Mouse (Mus musculus) kidney, postnatal 25 days (tissue): ENCODE data around the gene Mecom.
"Not testable (repeated sequence)": the region's sequence is repeated elsewhere in the genome, so short reads cannot be mapped to it uniquely, and the experiment has no call there.

Experiments
- DNase-seq, 2 experiments: peaks; one replicate each; pipeline ENCODE4 v3.0.0; 2021; ENCODE audit warnings: mixed read lengths in 2 of 2

The Mecom gene

DNA sequence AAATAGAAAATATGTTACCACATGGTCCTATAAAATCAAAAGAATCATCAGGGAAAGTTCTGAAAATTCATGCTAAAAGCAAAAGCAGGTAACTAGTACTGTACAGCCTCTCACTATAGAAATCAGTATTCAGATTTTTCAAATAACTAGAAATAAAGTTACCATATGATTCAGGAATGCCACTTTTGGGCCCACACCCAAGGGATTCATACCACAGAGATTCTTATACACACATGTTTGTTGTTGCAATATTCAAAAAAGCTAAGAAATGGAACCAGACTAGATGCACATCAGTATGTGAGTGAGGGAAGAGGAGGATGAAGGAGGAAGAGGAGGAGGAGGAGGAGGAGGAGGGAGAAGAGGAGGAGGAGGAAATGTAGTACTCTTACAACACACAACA lies 106.2 kb downstream of the Mecom start:
- DNase-seq = no peak

DNA sequence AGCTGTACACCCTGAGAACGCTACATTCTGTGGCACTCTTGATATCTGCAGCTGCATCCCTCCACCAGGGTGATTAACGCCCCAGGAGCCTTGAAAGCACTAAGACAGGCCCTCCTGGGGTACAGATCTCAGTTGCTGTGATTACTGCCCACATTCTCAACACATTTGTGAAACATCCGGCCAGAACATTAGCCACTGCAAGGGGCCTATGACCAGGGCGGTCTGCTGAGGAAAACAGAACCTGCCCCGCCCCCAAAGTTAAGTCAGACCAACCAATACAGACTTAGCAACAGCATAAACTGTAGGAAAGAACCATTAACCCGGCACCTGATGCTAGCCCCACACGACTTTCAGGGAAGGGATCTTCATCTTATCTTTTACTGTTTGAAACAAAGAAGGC lies 109.8 kb downstream of the Mecom start:
- DNase-seq = no peak

DNA sequence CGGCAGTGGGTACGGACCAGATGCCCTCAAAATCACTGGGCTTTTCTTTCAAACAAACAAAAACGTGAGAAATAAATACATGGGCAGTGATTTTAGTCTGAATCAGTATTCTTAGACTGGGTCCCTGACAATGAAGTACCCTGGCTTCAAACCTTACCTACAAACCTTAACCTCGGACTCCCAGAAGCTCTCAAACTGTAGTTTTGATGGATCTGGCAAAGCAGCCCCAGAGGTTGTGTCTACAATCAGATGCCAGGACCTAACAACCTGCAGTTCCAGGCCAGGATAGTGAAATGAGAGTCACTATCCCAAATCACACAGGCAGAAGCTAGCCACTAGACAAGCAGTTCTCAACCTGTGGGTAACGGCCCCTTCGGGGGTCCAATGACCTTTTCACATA lies 111.2 kb downstream of the Mecom start:
- no peak for DNase-seq

DNA sequence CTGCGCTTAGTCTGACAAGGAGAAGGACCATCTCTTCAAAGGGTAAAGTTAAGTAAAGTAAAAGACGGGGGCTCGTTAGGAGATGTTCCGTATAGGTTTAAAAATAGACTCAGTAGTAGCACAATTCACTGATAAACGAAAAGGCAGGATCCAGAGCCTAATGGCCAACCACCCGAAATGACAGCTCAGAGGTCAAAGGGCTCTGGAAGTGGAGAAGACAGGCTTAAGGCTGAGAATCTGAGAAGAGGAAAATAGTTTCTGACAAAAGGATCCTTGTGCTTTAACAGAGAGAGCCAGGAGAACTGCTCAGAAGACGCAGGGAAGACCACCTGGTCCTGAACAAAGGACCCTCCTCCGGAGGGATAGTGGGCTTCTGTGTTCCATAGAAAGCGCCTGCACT lies 111.7 kb downstream of the Mecom start:
- DNase-seq = no peak

DNA sequence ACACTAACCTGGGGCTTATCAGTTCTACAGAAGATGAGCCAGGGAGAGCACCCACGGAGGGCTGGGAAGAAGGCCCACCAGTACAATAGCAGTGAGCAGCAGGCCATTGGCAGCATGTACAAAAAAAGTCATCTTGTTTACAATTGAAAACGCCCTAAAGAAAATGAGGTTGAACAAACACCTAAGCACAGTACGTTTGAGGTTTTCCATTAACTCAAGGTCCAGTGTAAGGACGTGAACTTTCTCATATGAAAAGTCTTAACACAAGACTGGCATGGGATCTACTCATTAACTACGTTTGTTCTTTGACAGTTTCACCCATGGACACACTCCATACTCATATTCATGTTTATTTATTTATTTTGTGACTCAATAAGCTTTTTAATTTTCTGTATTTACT lies 118.9 kb downstream of the Mecom start:
- DNase-seq = no peak

DNA sequence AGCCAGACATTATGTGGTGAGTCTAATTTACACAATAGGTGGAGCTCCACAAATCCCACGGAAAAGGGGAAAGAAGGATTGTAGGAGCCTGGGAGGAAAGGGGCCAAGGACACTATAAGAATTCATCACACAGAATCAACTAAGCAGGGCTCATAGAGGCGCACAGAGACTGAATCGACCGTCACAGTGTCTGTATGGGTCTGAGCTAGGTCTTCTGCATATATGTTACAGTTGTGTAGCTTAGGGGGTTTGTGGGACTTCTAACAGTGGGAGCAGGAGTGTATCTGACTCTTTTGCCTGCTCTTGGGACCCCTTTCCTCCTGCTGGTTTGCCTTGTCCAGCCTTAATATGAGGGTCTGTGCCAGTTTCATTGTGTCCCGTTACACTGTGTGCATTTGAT lies 123.8 kb downstream of the Mecom start:
- DNase-seq = no peak

DNA sequence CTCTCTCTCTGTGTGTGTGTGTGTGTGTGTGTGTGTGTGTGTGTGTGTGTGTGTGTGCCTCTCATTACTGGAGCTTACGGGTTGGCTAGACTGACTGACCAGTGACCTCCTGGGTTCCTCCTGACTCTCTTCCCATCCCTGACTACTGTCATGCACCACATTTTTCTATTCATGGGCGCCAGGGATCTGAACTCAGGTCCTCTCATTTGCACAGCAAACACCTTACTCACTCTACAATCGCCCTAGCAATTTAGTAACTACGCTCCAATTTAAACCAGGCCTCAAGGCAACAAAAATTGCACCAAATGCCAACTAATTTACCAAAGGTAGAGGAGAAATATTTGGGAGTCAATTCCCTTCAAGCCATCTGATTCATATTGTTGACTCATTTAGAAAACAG lies 125.9 kb downstream of the Mecom start:
- not testable (repeated sequence) for DNase-seq

DNA sequence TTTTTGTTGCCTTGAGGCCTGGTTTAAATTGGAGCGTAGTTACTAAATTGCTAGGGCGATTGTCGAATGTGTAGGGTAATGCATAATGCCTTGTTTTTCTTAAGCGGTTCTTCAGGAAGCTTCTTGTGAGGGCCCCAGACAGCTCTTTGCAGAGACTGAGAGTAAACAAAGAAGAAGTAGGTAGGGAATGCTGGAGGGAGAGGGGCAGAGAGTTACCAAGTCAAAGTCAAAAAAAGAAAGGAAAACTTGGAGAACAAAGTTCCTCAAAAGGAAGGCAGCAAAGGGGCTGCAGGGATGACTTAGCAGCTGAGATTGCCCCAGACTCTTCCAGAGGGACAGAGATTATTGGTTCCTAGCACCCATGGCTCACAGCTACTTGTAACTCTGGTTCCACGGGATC lies 126.9 kb downstream of the Mecom start:
- DNase-seq = no peak

DNA sequence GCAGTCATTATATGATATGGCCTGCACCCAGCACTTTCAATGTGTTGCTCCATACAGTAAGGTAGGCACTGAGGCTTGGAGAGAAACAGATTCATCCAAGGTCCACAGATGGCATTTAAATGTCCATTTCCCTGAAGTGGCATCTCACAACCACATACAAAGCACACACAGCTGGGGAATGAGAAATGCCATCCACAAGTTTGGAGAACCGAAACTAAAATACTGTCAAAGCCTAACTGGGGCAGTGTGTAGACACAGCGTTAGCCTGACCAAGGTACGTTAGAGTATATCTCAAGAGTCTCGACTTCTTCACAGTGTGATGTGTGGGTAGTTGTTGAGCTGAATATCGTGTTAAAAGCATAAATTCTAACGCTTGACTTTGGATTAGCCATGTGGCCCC lies 133.6 kb downstream of the Mecom start:
- DNase-seq = no peak

DNA sequence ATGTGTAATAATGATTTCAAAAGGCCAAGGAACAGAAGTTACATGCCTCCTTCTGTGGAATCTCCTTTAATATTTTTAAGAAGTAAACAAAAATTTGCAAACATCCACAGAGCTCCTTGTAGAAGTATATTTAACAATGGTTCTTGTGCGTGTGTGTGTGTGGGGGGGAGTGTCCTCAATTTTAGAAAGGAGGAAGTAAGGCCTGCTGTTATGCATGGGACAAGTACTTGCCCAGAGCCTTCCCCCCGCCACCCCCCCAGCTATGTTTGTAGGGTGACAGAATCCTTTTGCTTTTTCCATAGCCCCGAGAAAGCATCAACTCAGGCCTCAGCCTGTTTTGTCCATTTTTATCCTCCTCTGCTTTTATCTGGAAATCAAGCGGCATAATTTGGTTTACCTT lies 137.0 kb downstream of the Mecom start:
- DNase-seq = no peak

DNA sequence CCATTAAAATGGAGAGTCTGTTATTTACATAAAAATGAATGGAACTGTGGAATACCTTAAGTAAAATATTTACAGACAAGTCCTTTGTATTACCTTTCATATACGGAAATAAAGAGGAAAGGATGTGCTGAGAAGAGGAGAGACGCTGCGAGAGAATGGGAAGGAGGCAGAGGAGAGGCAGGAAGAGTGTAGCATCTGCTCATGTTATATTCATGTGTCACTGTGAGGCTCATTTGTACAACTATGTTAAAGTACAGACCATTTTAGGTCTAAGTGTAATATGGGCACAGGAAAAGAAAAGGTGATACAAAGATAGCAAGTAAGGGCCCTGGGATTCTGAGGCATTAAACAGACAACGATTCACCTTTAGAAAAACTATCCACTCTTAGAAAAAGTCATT lies 143.0 kb downstream of the Mecom start:
- no peak for DNase-seq

DNA sequence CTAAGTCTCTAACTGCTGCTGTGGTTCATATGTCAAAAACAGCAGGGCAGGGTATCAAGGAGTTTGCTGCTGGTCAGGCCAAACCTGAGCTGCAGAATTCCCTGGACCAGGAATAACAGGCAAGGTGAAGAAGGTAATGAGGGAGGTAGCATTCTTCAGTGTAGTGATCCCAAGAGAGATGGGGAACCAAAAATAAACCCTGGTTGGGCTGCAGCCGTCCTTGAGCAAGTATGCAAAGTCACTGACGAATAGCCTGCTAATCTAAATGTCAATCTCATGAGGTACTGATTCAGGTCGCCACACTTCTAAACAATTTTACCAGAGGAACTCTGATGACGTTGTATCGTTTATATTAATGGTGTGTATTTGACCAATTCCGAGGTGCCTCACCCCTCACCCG lies 148.9 kb downstream of the Mecom start:
- peak; percentile 27 to 71 for DNase-seq

DNA sequence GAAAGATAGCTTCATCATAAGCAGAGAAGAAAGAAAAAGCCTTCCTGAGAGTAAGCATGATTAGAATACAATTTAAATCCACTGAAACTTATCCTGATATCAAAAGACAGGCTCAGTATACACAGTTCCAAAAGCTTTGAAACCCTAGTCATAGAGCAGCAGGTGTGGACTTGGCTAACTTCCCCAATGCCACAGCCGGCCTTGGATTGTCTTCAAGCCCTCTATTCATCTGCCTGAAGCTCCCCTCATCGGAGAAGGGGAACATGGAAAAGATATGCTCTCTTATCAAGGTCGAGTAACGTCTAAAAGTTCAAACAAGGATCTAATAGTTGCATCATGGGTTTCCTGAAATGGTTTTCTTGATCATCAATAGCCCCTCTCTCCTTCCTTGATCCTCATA lies 152.9 kb downstream of the Mecom start:
- no peak for DNase-seq

DNA sequence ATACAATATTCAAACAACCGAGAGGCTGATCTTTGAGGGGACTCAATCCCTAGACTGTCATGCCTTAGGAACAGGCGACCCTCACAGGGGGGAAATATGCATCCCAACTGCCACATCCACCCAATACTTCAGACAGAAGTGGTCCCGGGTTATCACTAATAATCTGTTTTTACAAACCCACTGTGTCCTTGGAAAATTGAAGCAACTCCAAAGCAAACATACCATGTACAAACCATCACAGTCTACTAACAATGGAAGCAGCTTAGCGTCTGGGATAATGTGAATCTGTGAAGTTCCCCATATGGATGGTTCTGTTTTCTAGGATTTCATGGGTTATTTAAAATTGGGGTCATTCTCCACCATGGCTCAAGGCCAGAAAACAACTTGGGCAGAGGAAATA lies 155.1 kb downstream of the Mecom start:
- DNase-seq = no peak

DNA sequence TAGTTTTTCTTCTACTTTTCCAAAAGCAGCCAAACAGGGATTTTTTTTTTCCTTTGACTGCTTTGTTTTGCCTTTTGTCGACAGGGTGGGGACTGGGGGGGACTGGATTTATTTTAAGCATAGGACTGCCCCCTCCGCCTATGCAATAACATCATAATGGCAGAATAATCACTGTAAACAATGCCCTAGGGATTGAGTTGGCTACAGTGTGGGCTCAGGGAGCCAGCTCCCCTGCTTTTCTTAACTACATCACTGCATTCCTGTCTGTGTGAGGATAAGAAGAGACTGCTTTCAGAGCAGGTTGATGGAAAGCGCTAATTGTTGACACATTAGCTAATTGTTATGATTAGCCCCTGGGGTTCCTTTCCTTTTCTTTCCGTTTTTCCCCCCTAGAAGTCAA lies 155.6 kb downstream of the Mecom start:
- no peak for DNase-seq

DNA sequence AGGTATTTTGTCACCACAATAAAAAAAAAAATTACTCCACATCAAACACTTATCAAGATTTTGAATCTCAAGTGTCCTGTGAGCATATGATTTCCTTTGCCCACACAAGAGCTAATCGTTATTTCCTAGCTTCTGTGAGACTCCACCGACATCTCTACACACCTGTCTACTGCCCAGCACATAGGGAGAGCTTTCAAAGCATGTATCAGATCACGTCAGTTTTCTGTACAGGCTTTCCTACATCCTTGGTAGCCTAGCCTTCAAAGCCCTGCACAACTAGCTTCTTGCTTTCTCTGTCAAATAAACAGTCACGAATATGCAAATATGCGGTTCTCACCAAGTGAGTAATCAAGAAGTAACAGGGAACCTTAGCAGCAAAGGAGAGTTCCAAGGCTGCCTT lies 157.5 kb downstream of the Mecom start:
- no peak for DNase-seq

DNA sequence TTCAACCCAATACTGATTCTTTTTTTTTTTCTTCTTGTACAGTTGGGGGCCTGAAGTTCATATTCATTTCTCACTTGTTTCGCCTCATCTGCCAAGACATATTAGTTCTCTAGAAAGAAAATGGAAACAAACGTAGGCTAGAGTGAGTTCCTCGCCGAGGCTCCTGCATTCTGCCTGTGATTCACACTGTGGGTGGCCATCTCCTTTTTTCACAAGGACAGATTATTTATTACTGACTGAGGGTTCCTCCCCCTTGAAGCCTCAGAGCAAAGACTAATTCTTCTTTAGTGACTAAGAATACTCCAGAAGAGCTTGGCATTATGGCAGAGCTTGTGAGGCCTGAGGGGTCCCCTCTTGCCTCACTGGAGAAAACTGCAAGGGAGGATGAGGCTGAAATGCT lies 167.5 kb downstream of the Mecom start:
- no peak for DNase-seq

DNA sequence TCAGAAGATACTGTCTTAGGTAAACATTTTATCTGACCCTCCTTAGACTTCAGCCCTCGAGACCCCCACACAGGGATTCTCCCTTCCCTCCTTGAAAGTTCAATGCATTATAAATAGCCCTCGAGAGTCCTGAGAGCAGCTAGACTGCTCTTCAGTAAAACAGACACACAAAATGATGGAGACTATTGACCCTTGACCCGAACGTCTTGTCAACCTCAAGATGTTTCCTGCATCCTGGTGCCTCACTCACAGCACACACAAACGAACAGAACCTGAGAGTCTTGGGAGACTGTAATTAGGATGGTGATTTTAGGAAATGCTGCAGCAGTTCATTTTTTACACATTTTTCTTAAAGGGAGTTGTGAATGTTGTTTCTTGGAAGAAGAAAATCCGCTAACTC lies 168.5 kb downstream of the Mecom start:
- no peak for DNase-seq

DNA sequence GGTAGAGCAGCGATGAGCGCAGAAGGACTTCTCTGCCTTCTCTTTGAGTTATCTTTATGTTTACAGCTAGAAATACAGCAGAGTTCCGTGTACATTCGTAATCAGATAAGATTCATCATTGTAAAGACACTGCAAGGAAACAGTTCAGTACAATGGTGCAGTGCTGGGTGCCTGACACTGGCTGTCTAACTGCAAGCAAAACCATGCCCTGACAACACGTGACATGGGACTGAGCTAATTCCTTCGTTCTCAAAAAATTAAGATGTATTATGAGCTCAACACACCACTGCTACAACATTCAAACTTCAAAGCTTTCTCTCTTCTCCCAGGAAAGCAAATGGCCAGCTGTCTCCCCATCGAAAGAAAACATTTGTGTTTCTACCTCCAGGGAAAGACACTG lies 176.3 kb downstream of the Mecom start:
- no peak for DNase-seq

DNA sequence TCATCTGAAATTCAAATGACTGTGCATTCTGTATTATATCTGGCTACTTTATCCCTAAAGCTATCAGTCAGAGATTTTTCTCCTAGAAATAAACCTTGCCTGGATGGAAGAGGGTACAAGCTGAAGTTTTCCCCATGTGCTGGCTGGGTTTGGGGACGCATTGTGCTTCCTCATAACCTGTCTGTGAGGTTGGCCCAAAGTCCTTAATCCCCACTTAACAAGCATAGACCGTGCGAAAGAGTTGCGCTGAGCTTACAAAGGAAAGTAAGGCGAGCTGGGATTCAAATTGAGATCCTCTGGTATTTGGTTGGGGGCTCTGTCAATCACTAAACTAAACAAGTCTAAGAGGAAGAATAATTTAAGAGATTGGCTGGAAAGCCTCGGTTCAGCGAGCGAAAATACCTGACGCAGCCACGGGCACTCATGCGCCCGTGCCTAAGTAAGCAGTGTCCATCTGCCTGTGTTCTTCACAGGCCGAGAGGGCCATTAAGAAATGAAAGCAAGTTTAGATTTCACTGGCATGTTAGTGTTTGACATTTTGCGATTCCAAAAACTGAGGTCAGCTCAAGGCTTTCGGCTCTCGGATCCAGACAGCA lies 176.8 kb downstream of the Mecom start:
- no peak for DNase-seq

DNA sequence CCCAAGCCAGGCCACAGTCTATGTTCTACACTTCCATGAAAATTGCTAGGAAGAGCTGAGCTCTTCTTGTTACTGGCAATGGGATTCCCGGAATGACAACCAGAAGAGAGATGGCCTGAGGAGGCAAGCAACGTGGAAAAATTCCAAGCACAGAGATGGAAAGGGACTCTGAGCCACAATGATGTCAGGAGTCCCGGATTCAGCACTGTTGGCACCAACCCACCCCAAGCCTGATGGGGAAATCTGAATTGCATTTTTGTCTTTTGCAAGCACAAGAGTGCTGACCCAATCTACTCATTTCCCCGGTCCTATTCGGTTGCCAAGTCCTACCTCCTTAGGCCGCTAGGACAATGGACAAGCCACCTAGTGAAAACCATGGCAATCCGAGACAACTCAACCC lies 181.2 kb downstream of the Mecom start:
- no peak for DNase-seq

DNA sequence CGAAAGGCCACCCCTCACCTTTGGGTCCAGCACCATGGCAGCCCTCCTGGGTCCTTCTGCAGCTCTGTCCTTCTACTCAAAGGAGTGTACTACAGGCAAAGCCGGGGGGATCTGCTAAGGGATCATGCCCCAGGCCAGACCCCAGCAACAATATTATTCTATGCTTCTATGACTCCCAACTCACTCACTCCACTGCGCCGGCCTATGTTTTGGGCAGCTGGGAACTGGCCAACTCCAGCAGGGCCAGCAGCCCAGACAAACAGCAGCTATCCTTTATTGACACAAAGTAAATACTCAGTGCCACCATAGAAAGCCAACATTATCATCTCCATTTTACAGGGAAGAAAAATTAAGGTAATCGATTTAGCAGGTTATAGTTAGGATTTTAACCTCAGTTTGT lies 186.6 kb downstream of the Mecom start:
- DNase-seq = peak in 1 of 2 experiments; percentile 10

DNA sequence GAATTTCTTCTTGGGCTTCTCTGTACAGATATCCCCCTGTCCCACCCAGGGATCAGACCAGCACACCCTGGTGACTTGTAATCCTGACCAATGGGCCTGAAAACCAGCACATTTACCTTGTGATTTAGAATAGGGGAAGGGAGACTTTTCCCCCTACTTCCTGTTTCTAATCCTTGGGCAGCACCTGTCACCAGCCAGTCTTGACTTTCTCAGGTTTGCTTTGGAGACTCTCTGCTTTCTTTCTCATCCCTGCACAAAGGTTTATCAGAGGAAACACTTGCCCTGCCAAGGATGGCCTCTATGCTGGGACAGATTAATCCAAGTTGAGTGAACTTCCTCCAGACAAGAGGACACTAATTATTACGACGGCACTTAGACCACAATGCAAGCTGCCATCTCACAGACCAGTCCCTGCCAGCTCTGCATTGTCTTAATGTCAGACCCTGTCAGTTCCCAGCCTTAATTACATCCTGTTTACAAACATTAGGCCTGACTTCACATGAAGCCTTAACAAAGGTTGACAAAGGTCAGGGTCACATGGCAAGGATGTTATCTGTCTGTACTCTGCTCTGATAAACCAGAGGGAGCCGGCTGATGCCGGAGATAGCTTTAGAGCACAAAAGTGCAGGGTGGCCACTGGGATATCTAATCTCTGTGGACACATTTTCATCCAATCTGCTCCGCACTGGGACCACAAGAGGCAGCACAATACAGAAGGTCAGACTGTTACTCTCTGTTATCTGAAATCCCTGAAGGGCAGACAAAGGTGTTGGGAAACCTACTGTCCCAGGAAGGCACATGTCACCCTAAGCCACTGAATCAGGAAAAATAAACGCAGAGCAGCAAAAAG lies 193.7 kb downstream of the Mecom start:
- peak; percentile 43 to 51 for DNase-seq

DNA sequence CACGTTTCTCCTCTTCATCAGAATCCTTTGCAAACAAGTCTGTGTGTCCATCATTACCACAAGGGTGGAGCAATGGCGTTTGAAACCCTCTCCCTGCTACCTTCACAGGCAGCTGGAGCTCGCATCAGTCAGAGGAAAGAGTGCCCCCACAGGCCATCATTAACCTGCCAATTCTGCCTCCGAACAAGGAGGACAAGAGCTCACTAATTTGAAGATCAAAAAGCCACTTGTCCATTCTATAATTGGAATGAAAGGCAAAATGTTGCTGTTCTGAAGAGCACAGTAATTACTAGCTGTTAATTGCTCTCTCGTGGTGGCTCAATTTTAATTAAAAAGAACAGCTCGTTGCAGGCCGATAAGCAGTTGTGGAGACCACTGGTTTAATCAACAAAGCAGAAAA lies 198.5 kb downstream of the Mecom start:
- no peak for DNase-seq

DNA sequence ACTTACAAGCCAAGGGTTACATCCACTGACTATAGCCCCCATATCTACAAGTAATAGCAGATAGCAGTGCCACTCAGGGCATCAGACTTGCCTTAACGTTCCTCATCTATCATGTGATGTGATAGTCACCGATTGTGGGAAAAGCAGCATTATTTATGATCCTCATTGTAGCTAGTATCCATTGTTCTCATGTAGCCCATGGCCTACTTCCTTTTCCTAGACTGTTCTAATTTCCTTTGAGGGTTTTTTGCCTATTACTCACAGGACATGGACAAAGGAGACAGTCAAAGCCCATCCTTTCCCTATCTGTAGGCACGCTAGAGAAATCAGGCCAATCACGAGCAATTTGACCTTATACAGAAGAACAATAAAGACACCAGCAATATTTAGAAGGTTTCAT lies 203.7 kb downstream of the Mecom start:
- DNase-seq = no peak
